Mouse (Mus musculus) intestine, embryonic 15.5 days (tissue): ENCODE measurements at regions not wholly inside any gene's neighbourhood (a gene's known extent, or its start where the extent isn't known, plus 50 kb on each side); places are given as distances from the start of the nearest gene placed in this dataset.

Source experiments
- ATAC-seq: fragments of 200-750 bp; cut with Nextera tagmentation; 2 replicates; pipeline ENCODE4 v1.8.0; 2017; ENCODE audit warnings: moderate TSS enrichment, moderate library complexity
- H3K27ac ChIP-seq: fragments of 300-500 bp; sonication (generic); 2 replicates; pipeline ENCODE4 v1.5.1; 2015; ENCODE audit warnings: mild to moderate bottlenecking, inconsistent platforms
- H3K27me3 ChIP-seq: fragments of 300-500 bp; sonication (generic); replicated peaks from 2 replicates; pipeline ENCODE4 v1.6.1; 2015; ENCODE audit warnings: inconsistent platforms
- H3K36me3 ChIP-seq: fragments of 300-500 bp; sonication (generic); 2 replicates; pipeline ENCODE4 v1.6.1; 2015; ENCODE audit warnings: inconsistent platforms
- H3K4me1 ChIP-seq: fragments of 300-500 bp; sonication (generic); replicated peaks from 2 replicates; pipeline ENCODE4 v1.6.1; 2015; ENCODE audit warnings: inconsistent platforms
- H3K4me2 ChIP-seq: fragments of 300-500 bp; sonication (generic); replicated peaks from 2 replicates; pipeline ENCODE4 v1.6.1; 2015; ENCODE audit warnings: mild to moderate bottlenecking, inconsistent platforms
- H3K4me3 ChIP-seq: fragments of 300-500 bp; sonication (generic); replicated peaks from 2 replicates; pipeline ENCODE4 v1.5.1; 2015; ENCODE audit warnings: inconsistent platforms
- H3K9ac ChIP-seq: fragments of 300-500 bp; sonication (generic); 2 replicates; pipeline ENCODE4 v1.6.1; 2015; ENCODE audit warnings: inconsistent platforms
- H3K9me3 ChIP-seq: fragments of 300-500 bp; sonication (generic); 2 replicates; pipeline ENCODE4 v1.6.1; 2016; ENCODE audit warnings: inconsistent platforms
- WGBS: fragments of 180-500 bp; shearing (Covaris S2); methylation state at CpG from one replicate; pipeline ENCODE4 v1.1.7; 2015; 5-methylcytosine and 5-hydroxymethylcytosine counted together

GRCm38 (mm10) chr4:106859476-106859875 is 51.0 kb upstream of the Ssbp3 start:
- Histone ChIP-seq H3K4me1 (peaks cover 37% of the 10 kb centered on the region), H3K4me2 (no peak overlapping the region), H3K9ac (no peak overlapping the region), H3K4me3 (no peak overlapping the region), H3K27ac (no peak overlapping the region), H3K36me3 (no peaks in the 10 kb centered on the region), H3K27me3 (no peaks in the 10 kb centered on the region), H3K9me3 (no peaks in the 10 kb centered on the region)
- ATAC-seq, result no peak

DNA sequence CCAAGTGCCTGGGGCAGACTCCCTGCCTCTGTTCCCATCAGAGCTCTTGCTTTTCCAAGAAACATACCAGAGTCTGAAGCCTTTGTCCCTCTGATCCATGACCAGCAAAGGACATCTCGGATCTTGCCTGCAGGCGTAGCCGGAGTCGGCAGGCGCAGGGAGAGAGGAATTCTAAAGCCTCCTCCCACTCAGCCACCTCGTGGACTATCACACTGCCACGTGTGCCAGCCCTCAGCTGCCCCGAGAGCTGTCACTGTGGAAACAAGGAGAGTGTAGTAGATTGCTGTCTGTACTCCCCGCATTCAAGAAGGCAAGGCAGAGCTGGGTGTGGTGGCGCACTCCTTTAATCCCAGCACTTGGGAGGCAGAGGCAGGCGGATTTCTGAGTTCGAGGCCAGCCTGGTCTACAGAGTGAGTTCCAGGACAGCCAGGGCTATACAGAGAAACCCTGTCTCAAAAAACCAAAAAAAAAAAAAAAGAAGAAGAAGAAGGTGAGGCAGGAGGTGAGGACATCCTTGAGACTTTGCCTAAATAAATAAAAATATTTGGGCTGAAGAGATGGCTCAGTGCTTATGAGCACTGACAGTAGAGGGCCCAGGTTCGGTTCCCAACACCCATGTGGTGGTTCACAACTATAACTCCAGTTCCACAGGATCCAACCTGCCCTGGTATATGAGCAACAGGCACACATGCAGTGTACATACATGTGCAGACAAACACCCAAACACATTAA is 52.0 kb upstream of the Ssbp3 start:
- Histone ChIP-seq H3K9me3 (no peaks in the 10 kb centered on the region), H3K4me3 (no peak overlapping the region), H3K27ac (no peak overlapping the region), H3K4me2 (no peak overlapping the region), H3K4me1 (peaks cover 45% of the 10 kb centered on the region), H3K27me3 (no peaks in the 10 kb centered on the region), H3K9ac (no peak overlapping the region), H3K36me3 (no peaks in the 10 kb centered on the region)
- ATAC-seq, result no peak
- WGBS, result 77% methylated on average over 13 of the region's 13 CpGs

- H3K9me3 ChIP-seq, result no peaks in the 10 kb centered on the region
- no peak overlapping the region for H3K4me2 ChIP-seq
- H3K27ac ChIP-seq, result no peak overlapping the region
- ATAC-seq, result no peak
- no peaks in the 10 kb centered on the region for H3K27me3 ChIP-seq
- 13% methylated on average over 19 of the region's 19 CpGs for WGBS
- H3K36me3 ChIP-seq, result no peaks in the 10 kb centered on the region
- H3K9ac ChIP-seq, result no peak overlapping the region
- peaks cover 38% of the 10 kb centered on the region for H3K4me1 ChIP-seq
- no peak overlapping the region for H3K4me3 ChIP-seq
These were observed 51.0 kb upstream of the Acot11 start for GRCm38 (mm10) chr4:106855771-106856170.

DNA sequence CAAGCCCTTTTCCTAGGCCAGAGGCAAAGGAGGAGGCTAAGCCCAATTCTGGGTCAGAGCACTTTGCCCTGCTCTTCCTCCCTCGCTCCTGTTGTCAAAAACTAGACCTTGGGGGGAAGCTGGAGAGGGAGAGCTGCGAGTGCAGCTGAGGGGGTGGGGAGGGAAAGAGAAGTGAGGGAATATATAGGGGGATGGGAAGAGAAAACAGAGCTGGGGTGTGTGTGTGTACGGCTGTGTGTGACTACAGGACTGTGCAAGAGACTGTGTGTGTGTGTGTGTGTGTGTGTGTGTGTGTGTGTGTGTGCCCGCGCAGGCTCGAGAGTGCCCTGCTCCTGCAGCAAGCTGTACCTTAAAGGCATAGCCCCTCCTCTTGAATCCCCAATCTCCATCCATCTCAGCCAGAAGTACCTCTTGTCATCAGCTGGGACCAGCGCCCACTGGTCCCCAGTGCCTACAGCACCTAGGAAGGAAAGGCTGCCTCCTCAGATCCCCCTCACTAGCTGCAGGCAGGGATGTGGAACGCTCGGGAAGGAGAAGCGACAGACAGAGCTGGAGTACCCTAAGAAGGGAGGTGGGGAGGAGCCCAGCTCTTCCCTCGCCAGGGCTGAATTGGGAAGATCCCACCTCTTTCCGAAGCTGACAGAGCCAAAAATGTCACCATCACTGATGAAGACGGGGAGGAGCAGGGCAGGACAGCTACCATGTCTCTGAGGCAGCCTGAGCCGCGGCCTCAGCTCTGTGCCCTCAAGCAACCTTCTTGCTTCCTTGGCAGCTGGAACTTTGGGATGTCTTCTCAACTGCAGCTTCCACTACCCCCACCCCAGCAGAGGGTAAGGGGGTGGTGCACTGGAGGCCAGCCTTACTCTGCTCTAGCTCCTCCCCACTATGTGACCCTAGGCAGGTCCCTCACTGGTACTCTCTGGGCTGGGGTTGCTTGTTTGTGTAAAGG is 49.8 kb upstream of the Acot11 start:
- no peaks in the 10 kb centered on the region for H3K9me3 ChIP-seq
- peak overlapping the region; percentile 51; the same call in 1 of the 2 replicates for H3K27ac ChIP-seq
- no peak overlapping the region for H3K4me3 ChIP-seq
- no peaks in the 10 kb centered on the region for H3K36me3 ChIP-seq
- H3K9ac ChIP-seq, result peak overlapping the region; percentile 17
- no peaks in the 10 kb centered on the region for H3K27me3 ChIP-seq
- peak overlapping the region; percentile 40 for H3K4me2 ChIP-seq
- 34% methylated on average over 15 of the region's 15 CpGs for WGBS
- peaks cover 31% of the 10 kb centered on the region for H3K4me1 ChIP-seq
- ATAC-seq, result peak; percentile 66
